Mouse (Mus musculus): Measurements from ENCODE around the gene Lemd1. TPM values are rescaled to one million over a fixed set of nuclear protein-coding genes. Genes with fewer than 3 reads are reported as not detected.

The Lemd1 gene
- polyA plus RNA-seq, 2 experiments = not detected

GRCm38 (mm10) chr1:132304618-132305214 is 113.5 kb downstream of the Lemd1 start:
- Histone ChIP-seq H3K4me3 (ENCODE audit: insufficient read depth in 1 of 2, low read depth in 2 of 2, low read length in 2 of 2) (no peak overlapping the region), H3K36me3 (replicated peaks; ENCODE audit: control insufficient read depth, insufficient read depth, low read depth) (no peaks in the 10 kb centered on the region), H3K27me3 (ENCODE audit: control insufficient read depth, insufficient read depth, low read length) (peaks cover 10% of the 10 kb centered on the region), H3K27ac (no peak overlapping the region), H3K4me2 (ENCODE audit: low read depth) (no peak overlapping the region), H3K9me3 (ENCODE audit: control insufficient read depth, low read length) (no peaks in the 10 kb centered on the region), H3K4me1 (replicated peaks; ENCODE audit: control insufficient read depth in 2 of 2, insufficient read depth in 2 of 2, low read length in 1 of 2) (no peaks in the 10 kb centered on the region), H3K9ac (replicated peaks) (no peak overlapping the region)
- WGBS (ENCODE audit: insufficient replicate concordance) = 39% methylated on average over 9 of the region's 9 CpGs
- no peak for ATAC-seq (ENCODE audit: insufficient read depth)
- TF ChIP-seq EP300 (IDR thresholded peaks at IDR 0.05; ENCODE audit: low read depth) = no peak
- TF ChIP-seq CTCF (IDR thresholded peaks at IDR 0.05; ENCODE audit: low read depth) = no peak
- DNase-seq (ENCODE audit: low read depth in 3 of 3, low spot score in 3 of 3) = no peak

GRCm38 (mm10) chr1:132306160-132306559 is 114.9 kb downstream of the Lemd1 start:
- H3K27me3 ChIP-seq (ENCODE audit: control insufficient read depth, insufficient read depth, low read length) = no peaks in the 10 kb centered on the region; the same call in 1 of the 2 replicates
- 19% methylated on average over 4 of the region's 4 CpGs for WGBS (ENCODE audit: insufficient replicate concordance)
- DNase-seq (ENCODE audit: low read depth in 3 of 3, low spot score in 3 of 3) = no peak
- no peaks in the 10 kb centered on the region for H3K9me3 ChIP-seq (ENCODE audit: control insufficient read depth, low read length)
- H3K4me1 ChIP-seq (replicated peaks; ENCODE audit: control insufficient read depth in 2 of 2, insufficient read depth in 2 of 2, low read length in 1 of 2) = no peaks in the 10 kb centered on the region
- no peak overlapping the region for H3K9ac ChIP-seq (replicated peaks)
- ATAC-seq (ENCODE audit: insufficient read depth) = no peak
- no peak for TF ChIP-seq EP300 (IDR thresholded peaks at IDR 0.05; ENCODE audit: low read depth)
- TF ChIP-seq CTCF (IDR thresholded peaks at IDR 0.05; ENCODE audit: low read depth) = peak; percentile 78
- H3K4me3 ChIP-seq (ENCODE audit: insufficient read depth in 1 of 2, low read depth in 2 of 2, low read length in 2 of 2) = no peak overlapping the region
- H3K27ac ChIP-seq = no peak overlapping the region
- no peaks in the 10 kb centered on the region for H3K36me3 ChIP-seq (replicated peaks; ENCODE audit: control insufficient read depth, insufficient read depth, low read depth)
- no peak overlapping the region for H3K4me2 ChIP-seq (ENCODE audit: low read depth)

GRCm38 (mm10) chr1:132306808-132307207 is 115.6 kb downstream of the Lemd1 start:
- H3K27ac ChIP-seq = no peak overlapping the region
- no peak overlapping the region for H3K4me2 ChIP-seq (ENCODE audit: low read depth)
- no peak overlapping the region for H3K4me3 ChIP-seq (ENCODE audit: insufficient read depth in 1 of 2, low read depth in 2 of 2, low read length in 2 of 2)
- 15% methylated on average over 4 of the region's 4 CpGs for WGBS (ENCODE audit: insufficient replicate concordance)
- no peak for TF ChIP-seq CTCF (IDR thresholded peaks at IDR 0.05; ENCODE audit: low read depth)
- TF ChIP-seq EP300 (IDR thresholded peaks at IDR 0.05; ENCODE audit: low read depth) = no peak
- DNase-seq (ENCODE audit: low read depth in 3 of 3, low spot score in 3 of 3) (no peak), ATAC-seq (ENCODE audit: insufficient read depth) (no peak)
- no peaks in the 10 kb centered on the region for H3K9me3 ChIP-seq (ENCODE audit: control insufficient read depth, low read length)
- peaks cover 0 to under 1% of the 10 kb centered on the region in 2 experiments; a peak in 1 of 4 replicates for H3K4me1 ChIP-seq (replicated peaks; ENCODE audit: control insufficient read depth in 2 of 2, insufficient read depth in 2 of 2, low read length in 1 of 2)
- no peaks in the 10 kb centered on the region; the same call in 1 of the 2 replicates for H3K27me3 ChIP-seq (ENCODE audit: control insufficient read depth, insufficient read depth, low read length)
- H3K9ac ChIP-seq (replicated peaks) = no peak overlapping the region
- H3K36me3 ChIP-seq (replicated peaks; ENCODE audit: control insufficient read depth, insufficient read depth, low read depth) = no peaks in the 10 kb centered on the region

GRCm38 (mm10) chr1:132307962-132308361 is 116.7 kb downstream of the Lemd1 start:
- TF ChIP-seq EP300 (IDR thresholded peaks at IDR 0.05; ENCODE audit: low read depth) (no peak), CTCF (IDR thresholded peaks at IDR 0.05; ENCODE audit: low read depth) (no peak)
- no peak overlapping the region for H3K9ac ChIP-seq (replicated peaks)
- H3K36me3 ChIP-seq (replicated peaks; ENCODE audit: control insufficient read depth, insufficient read depth, low read depth) = no peaks in the 10 kb centered on the region
- H3K27ac ChIP-seq = no peak overlapping the region
- DNase-seq (ENCODE audit: low read depth in 3 of 3, low spot score in 3 of 3) = no peak
- no peak overlapping the region for H3K4me3 ChIP-seq (ENCODE audit: insufficient read depth in 1 of 2, low read depth in 2 of 2, low read length in 2 of 2)
- no peak for ATAC-seq (ENCODE audit: insufficient read depth)
- peaks cover 0 to 8% of the 10 kb centered on the region in 2 experiments; a peak in 1 of 4 replicates for H3K4me1 ChIP-seq (replicated peaks; ENCODE audit: control insufficient read depth in 2 of 2, insufficient read depth in 2 of 2, low read length in 1 of 2)
- H3K4me2 ChIP-seq (ENCODE audit: low read depth) = no peak overlapping the region
- no peaks in the 10 kb centered on the region for H3K9me3 ChIP-seq (ENCODE audit: control insufficient read depth, low read length)
- H3K27me3 ChIP-seq (ENCODE audit: control insufficient read depth, insufficient read depth, low read length) = no peaks in the 10 kb centered on the region; the same call in none of the 2 replicates
- WGBS (ENCODE audit: insufficient replicate concordance) = 70% methylated on average over 6 of the region's 6 CpGs

GRCm38 (mm10) chr1:132308674-132309073 is 117.4 kb downstream of the Lemd1 start:
- no peaks in the 10 kb centered on the region for H3K36me3 ChIP-seq (replicated peaks; ENCODE audit: control insufficient read depth, insufficient read depth, low read depth)
- no peak for TF ChIP-seq CTCF (IDR thresholded peaks at IDR 0.05; ENCODE audit: low read depth)
- no peak for TF ChIP-seq EP300 (IDR thresholded peaks at IDR 0.05; ENCODE audit: low read depth)
- H3K27ac ChIP-seq = no peak overlapping the region
- H3K9ac ChIP-seq (replicated peaks) = no peak overlapping the region
- no peaks in the 10 kb centered on the region; the same call in none of the 2 replicates for H3K27me3 ChIP-seq (ENCODE audit: control insufficient read depth, insufficient read depth, low read length)
- ATAC-seq (ENCODE audit: insufficient read depth) (no peak), DNase-seq (ENCODE audit: low read depth in 3 of 3, low spot score in 3 of 3) (no peak)
- H3K4me3 ChIP-seq (ENCODE audit: insufficient read depth in 1 of 2, low read depth in 2 of 2, low read length in 2 of 2) = no peak overlapping the region
- no peaks in the 10 kb centered on the region for H3K9me3 ChIP-seq (ENCODE audit: control insufficient read depth, low read length)
- peaks cover 0 to 8% of the 10 kb centered on the region in 2 experiments; a peak in 1 of 4 replicates for H3K4me1 ChIP-seq (replicated peaks; ENCODE audit: control insufficient read depth in 2 of 2, insufficient read depth in 2 of 2, low read length in 1 of 2)
- no peak overlapping the region for H3K4me2 ChIP-seq (ENCODE audit: low read depth)
- WGBS (ENCODE audit: insufficient replicate concordance) = 61% methylated on average over 7 of the region's 7 CpGs

MicroRNA genes within 50 kb of the gene (microRNA counts, 519-probe panel; counts per million panel counts)
- microRNA mmu-miR-135b = 69.9 counts per million

Small RNAs within 50 kb of the gene (microRNA-seq; reads per million reads assigned to microRNA genes)
- 16.5 reads per million, percentile 26 among the genes with 10 or more reads in this experiment for gene Mir135b

Other genes with a start within 250 kb of the Lemd1 start
- 1.9 and 2.4 TPM in 2 replicates for gene Slc45a3, start 228.5 kb upstream of the Lemd1 start, polyA plus RNA-seq (2012; rRNA removed)
- gene Slc45a3, start 228.5 kb upstream of the Lemd1 start, polyA plus RNA-seq (2014; fragmentation: Nextera tagmentation; extraction: Ambion mirVana) = 1.8 and 2.5 TPM in 2 replicates
- 8.8 and 9.1 TPM in 2 replicates for gene Elk4, start 183.8 kb upstream of the Lemd1 start, polyA plus RNA-seq (2012; rRNA removed)
- gene Elk4, start 183.8 kb upstream of the Lemd1 start, polyA plus RNA-seq (2014; fragmentation: Nextera tagmentation; extraction: Ambion mirVana) = 8.9 and 12.0 TPM in 2 replicates
- 0.02 TPM in 2 replicates for gene Mfsd4a, start 123.4 kb upstream of the Lemd1 start, polyA plus RNA-seq (2012; rRNA removed)
- 2.6 and 4.1 TPM in 2 replicates for gene Mfsd4a, start 123.4 kb upstream of the Lemd1 start, polyA plus RNA-seq (2014; fragmentation: Nextera tagmentation; extraction: Ambion mirVana)
- 1.4 and 1.7 TPM in 2 replicates for gene Cdk18, start 51.7 kb upstream of the Lemd1 start, polyA plus RNA-seq (2012; rRNA removed)
- gene Cdk18, start 51.7 kb upstream of the Lemd1 start, polyA plus RNA-seq (2014; fragmentation: Nextera tagmentation; extraction: Ambion mirVana) = 0.67 and 1.2 TPM in 2 replicates
- 0.02 TPM in 1 of 2 replicates, not detected in the other for gene AC124108.1, start within 50 bp of the Lemd1 start, polyA plus RNA-seq (2012; rRNA removed)
- gene AC124108.1, start within 50 bp of the Lemd1 start, polyA plus RNA-seq (2014; fragmentation: Nextera tagmentation; extraction: Ambion mirVana) = not detected in 2 replicates
- not detected in 2 replicates for gene Gm10188, start 38.3 kb downstream of the Lemd1 start, polyA plus RNA-seq (2012; rRNA removed)
- not detected in 2 replicates for gene Gm10188, start 38.3 kb downstream of the Lemd1 start, polyA plus RNA-seq (2014; fragmentation: Nextera tagmentation; extraction: Ambion mirVana)
- 0.01 and 0.04 TPM in 2 replicates for gene Klhdc8a, start 107.2 kb downstream of the Lemd1 start, polyA plus RNA-seq (2012; rRNA removed)
- 0.03 and 0.13 TPM in 2 replicates for gene Klhdc8a, start 107.2 kb downstream of the Lemd1 start, polyA plus RNA-seq (2014; fragmentation: Nextera tagmentation; extraction: Ambion mirVana)
- 1.0 and 1.2 TPM in 2 replicates for gene Nuak2, start 124.7 kb downstream of the Lemd1 start, polyA plus RNA-seq (2012; rRNA removed)
- gene Nuak2, start 124.7 kb downstream of the Lemd1 start, polyA plus RNA-seq (2014; fragmentation: Nextera tagmentation; extraction: Ambion mirVana) = 2.0 and 2.1 TPM in 2 replicates
- gene Tmcc2, start 199.8 kb downstream of the Lemd1 start, polyA plus RNA-seq (2012; rRNA removed) = 327 and 335 TPM in 2 replicates
- gene Tmcc2, start 199.8 kb downstream of the Lemd1 start, polyA plus RNA-seq (2014; fragmentation: Nextera tagmentation; extraction: Ambion mirVana) = 285 and 306 TPM in 2 replicates
- gene Dstyk, start 226.1 kb downstream of the Lemd1 start, polyA plus RNA-seq (2012; rRNA removed) = 3.3 and 4.0 TPM in 2 replicates
- 3.6 TPM in 2 replicates for gene Dstyk, start 226.1 kb downstream of the Lemd1 start, polyA plus RNA-seq (2014; fragmentation: Nextera tagmentation; extraction: Ambion mirVana)

Measured in liver, embryonic 14.5 days (tissue).